Mouse (Mus musculus): ENCODE measurements around the gene Golga1.
"Not testable (repeated sequence)": the region's sequence is repeated elsewhere in the genome, so short reads cannot be mapped to it uniquely, and the experiment has no call there.

Golga1 gene

GRCm38 (mm10) chr2:39065400-39065987, at the start of gene Golga1:
Golga1 (minus strand) TSS chr2:39065541.
- DNase-seq (ENCODE audit: extremely low spot score, low read depth, low spot score) = peak; percentile 68

DNA sequence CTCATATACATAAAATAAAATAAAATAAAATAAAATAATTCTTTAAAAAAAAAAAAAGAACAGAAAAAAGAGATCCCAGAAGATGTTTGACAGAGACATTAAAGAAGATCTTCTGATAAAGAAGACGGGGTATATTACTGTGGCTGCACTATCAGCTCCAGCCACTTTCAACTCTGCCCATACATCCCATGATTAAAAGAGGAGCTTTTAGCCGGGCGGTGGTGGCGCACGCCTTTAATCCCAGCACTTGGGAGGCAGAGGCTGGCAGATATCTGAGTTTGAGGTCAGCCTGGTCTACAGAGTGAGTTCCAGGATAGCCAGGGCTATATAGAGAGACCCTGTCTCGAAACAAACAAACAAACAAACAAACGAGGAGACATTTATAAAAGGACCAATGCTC, 48.8 kb upstream of the Golga1 start:
- no peak for DNase-seq (ENCODE audit: extremely low spot score, low read depth, low spot score)

- no peak for DNase-seq (ENCODE audit: extremely low spot score, low read depth, low spot score)
Observed at GRCm38 (mm10) chr2:39110514-39110913, 45.2 kb upstream of the Golga1 start.

DNA sequence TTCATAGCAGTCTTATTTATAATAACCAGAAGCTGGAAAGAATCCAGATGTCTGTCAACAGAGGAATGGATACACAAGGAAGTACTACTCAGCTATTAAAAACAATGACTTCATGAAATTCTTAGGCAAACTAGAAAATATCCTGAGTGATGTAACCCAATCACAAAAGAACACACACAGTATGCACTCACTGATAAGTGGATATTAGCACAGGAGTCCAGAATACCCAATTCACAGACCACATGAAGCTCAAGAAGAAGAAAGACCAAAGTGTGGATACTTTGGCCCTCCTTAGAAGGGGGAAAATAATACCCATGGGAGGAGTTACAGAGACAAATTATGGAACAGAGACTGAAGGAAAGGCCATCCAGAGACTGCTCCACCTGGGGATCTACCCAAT, 44.4 kb upstream of the Golga1 start:
- DNase-seq (ENCODE audit: extremely low spot score, low read depth, low spot score) = not testable (repeated sequence)

GRCm38 (mm10) chr2:39099951-39100350, 34.6 kb upstream of the Golga1 start:
- not testable (repeated sequence) for DNase-seq (ENCODE audit: extremely low spot score, low read depth, low spot score)

DNA sequence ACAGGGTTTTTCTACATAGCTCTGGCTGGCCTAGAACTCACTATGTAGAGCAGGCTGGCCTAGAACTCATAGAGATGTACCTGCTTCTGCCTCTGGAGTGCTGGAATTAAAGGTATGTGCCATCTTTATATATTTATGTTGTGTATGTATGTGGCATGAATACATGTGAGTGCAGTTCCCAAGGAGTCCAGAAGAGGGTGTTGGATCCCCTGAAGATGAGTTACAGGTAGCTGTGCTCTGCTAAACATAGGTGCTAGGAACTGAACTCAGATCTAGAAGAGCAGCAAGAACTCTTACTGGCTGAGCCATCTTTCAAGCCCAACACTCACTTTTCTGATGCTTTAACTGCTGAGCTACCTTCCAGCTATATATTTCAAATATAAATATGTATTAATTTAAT, 32.7 kb upstream of the Golga1 start:
- DNase-seq (ENCODE audit: extremely low spot score, low read depth, low spot score) = no peak

- no peak for DNase-seq (ENCODE audit: extremely low spot score, low read depth, low spot score)
Observed at GRCm38 (mm10) chr2:39091966-39092365, 26.6 kb upstream of the Golga1 start.

- DNase-seq (ENCODE audit: extremely low spot score, low read depth, low spot score) = no peak
Observed at GRCm38 (mm10) chr2:39082706-39083105, 17.4 kb upstream of the Golga1 start.

DNA sequence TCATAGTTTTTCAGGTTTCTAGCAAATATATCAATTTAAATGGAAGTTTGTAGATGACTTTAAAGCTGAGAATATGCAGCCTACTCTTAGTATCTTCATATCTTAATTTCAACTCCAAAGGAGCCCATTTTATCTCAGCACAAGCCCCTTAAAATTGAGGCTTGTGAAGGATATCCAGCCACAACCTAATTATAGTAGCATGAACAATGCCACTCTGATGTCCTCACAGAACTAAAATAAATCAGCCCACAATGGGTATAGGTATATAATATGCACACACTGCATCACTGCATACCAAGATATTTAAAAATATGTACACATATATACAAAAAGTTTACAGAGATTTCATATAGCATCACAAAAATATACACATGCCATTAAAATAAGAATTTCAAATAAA, 5.3 kb upstream of the Golga1 start:
- no peak for DNase-seq (ENCODE audit: extremely low spot score, low read depth, low spot score)

- DNase-seq (ENCODE audit: extremely low spot score, low read depth, low spot score) = no peak
Observed at GRCm38 (mm10) chr2:39069096-39069495, 3.8 kb upstream of the Golga1 start.

DNA sequence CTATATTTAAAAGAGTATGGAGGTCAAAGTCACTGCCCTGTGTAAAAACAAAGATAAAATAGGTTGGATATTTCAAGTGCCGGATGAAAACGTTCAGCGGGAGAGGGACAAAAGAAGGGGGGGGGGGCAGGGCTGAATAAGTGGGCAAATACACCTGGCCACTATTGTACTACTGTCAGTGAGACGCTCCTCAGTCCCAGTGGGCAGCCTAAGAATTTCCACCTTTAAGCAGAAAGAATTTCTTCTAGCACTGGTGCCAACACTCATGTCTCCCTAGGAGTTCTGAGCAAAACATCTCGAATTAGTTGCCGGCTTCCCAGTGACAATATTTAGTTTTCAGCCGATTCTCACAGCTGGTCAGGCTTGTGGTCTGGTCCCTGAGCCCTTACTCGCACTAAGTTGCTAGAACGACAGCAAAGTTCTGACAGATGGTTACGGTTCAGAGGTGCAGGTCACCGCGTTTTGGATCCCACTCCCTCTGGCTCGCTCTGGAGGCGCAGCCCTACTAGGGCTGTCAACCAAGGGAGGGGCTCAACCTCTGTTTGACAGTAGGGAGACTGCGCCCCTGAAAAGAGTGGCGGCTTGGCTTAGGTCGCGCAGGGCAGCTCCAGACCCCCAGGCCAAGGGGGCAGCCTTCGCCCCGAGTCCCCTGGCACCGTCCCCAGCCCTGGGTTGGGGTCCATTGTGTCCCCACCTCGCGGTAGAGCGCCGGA, 498 bp downstream of the Golga1 start:
- no peak for DNase-seq (ENCODE audit: extremely low spot score, low read depth, low spot score)

- DNase-seq (ENCODE audit: extremely low spot score, low read depth, low spot score) = no peak
Observed at GRCm38 (mm10) chr2:39048515-39048914, 16.8 kb downstream of the Golga1 start.

DNA sequence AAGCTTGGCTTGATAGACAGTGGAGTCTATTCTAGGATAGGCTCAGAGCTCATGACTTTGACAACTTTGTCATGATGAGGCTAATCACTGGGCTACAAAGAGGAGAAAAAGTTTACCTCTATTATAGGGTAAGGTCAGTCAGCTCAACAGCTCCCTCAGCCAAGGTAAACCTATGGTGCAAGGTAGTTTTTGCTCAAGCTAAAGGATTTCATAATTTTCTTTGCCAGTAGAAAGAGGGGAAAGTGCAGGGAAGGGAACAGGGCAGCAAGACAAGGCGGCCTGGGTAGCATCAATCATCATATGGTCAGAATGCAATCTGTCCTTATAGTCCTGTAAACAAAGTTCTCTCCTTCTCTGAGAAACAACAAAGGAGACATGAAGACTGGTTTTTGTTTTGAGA, 25.1 kb downstream of the Golga1 start:
- no peak for DNase-seq (ENCODE audit: extremely low spot score, low read depth, low spot score)

DNA sequence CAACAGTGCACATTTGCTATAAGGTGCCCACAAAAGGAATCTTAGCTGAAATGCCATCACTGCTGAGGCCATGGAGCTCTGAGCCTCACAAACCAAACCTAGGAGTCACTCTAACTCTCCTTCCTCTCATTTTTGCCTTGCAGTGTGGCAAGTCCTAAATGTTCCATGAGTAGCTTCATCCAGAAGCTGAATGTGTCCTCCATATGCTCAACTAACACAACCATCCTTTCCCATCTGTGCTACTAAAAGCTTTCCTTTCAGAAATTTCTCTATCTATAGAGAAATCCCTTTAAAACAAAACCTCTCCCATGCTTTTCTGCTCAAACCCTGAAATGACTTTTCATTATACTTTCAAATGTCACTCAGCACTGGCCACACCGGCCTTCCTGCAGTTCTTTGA, 33.7 kb downstream of the Golga1 start:
- no peak for DNase-seq (ENCODE audit: extremely low spot score, low read depth, low spot score)

DNA sequence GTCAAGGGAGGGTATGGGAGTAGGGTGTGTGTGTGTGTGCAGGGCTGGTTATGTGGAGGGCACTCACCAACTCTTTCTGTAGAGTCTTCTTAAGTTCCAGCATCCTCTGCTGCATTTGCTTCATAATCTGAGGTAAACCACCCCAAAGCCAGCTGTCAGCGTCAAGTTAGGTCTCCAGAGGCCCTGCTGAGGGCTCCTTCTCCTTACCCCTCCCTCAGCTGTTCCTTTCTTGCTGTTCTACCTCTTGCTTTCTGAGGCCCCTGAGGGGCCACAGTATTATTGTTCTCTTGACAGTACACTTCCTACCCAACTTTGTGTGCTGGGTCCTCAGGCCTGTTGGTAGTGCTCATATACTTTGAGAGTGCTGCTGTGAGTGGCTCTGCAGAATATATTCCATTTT, 45.3 kb downstream of the Golga1 start:
- DNase-seq (ENCODE audit: extremely low spot score, low read depth, low spot score) = no peak

DNA sequence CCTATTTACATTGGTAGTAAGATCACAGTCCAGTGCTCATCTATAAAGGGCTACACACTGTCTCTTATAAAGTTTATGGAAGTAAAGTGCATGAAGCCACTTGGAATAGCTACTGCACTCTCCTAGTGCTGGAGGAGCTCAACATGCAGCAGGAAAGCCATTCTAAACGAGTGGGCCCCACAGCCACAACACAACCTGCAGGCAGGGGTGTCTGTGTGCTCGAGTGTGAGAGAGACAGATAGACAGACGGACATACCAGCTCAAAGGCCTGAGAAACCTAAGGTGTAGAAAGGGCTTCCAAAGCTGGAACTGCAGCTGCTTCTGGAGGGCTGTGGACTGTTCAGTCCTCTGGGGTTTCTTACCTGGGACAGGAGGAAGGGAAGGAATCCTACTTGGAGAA, 48.8 kb downstream of the Golga1 start:
- DNase-seq (ENCODE audit: extremely low spot score, low read depth, low spot score) = no peak

- no peak for DNase-seq (ENCODE audit: extremely low spot score, low read depth, low spot score)
Observed at GRCm38 (mm10) chr2:39012768-39013279, 52.5 kb downstream of the Golga1 start.

DNA sequence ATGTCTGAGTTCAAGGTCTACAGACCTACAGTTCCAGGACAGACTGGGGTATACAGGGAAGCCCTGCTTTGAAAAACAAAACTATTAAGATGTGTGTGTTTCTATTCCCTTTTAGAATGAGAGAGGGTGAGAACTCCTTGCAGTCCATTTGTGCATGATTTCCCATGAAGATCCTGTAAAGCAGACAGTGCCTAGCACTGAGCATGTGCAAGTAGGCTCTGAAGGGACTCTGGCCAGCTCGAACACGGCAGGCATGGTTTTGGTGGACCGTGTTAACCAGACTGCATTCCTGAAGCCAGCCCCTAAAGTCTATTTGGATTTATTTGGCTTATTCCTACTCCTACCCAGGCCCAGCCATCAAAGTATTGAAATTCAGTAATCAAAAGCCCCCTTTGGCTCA, 53.4 kb downstream of the Golga1 start:
- DNase-seq (ENCODE audit: extremely low spot score, low read depth, low spot score) = no peak

- DNase-seq (ENCODE audit: extremely low spot score, low read depth, low spot score) = no peak
Observed at GRCm38 (mm10) chr2:39011264-39011663, 54.1 kb downstream of the Golga1 start.

GRCm38 (mm10) chr2:39010144-39010543, 55.2 kb downstream of the Golga1 start:
- not testable (repeated sequence) for DNase-seq (ENCODE audit: extremely low spot score, low read depth, low spot score)

GRCm38 (mm10) chr2:39008954-39009365, 56.4 kb downstream of the Golga1 start:
- DNase-seq (ENCODE audit: extremely low spot score, low read depth, low spot score) = no peak

GRCm38 (mm10) chr2:39008350-39008851, 56.9 kb downstream of the Golga1 start:
- no peak for DNase-seq (ENCODE audit: extremely low spot score, low read depth, low spot score)

Measured in hindlimb bud, embryonic 11.5 days (tissue).